Mouse (Mus musculus): ENCODE measurements around the gene Tbccd1. TPM values are rescaled to one million over a fixed set of nuclear protein-coding genes. Genes with fewer than 3 reads are reported as not detected.

The Tbccd1 gene
- polyA plus RNA-seq, 1 experiment from 2014 or later, result 20.7 TPM

- 70% methylated on average over 11 of the region's 11 CpGs for WGBS
- Histone ChIP-seq H3K9ac (replicated peaks; ENCODE audit: low read depth, low read length) (no peak overlapping the region), H3K27ac (ENCODE audit: low read depth, low read length) (no peak overlapping the region), H3K4me1 (ENCODE audit: control insufficient read depth, insufficient read depth, low read length) (no peaks in the 10 kb centered on the region), H3K9me3 (ENCODE audit: control insufficient read depth, low read length) (no peaks in the 10 kb centered on the region), H3K36me3 (ENCODE audit: control insufficient read depth, insufficient read depth, low read length) (0 out of 2 replicates have a peak, but pooled peaks cover 7% of the 10 kb centered on the region), H3K4me3 (ENCODE audit: low read depth, low read length) (no peak overlapping the region), H3K4me2 (ENCODE audit: low read depth, low read length) (no peak overlapping the region), H3K27me3 (ENCODE audit: control insufficient read depth, insufficient read depth, low read length) (no peaks in the 10 kb centered on the region)
- ATAC-seq (ENCODE audit: low read depth), result 0 out of 2 replicates have a peak, but pooled peaks have one; percentile 51
Measured at GRCm38 (mm10) chr16:22877660-22878390, 20.4 kb upstream of the Tbccd1 start.

GRCm38 (mm10) chr16:22876218-22877043, 19.0 kb upstream of the Tbccd1 start:
- Histone ChIP-seq H3K4me2 (ENCODE audit: low read depth, low read length) (no peak overlapping the region), H3K27ac (ENCODE audit: low read depth, low read length) (no peak overlapping the region), H3K9me3 (ENCODE audit: control insufficient read depth, low read length) (no peaks in the 10 kb centered on the region), H3K27me3 (ENCODE audit: control insufficient read depth, insufficient read depth, low read length) (no peaks in the 10 kb centered on the region), H3K4me3 (ENCODE audit: low read depth, low read length) (no peak overlapping the region), H3K36me3 (ENCODE audit: control insufficient read depth, insufficient read depth, low read length) (peaks cover 18% of the 10 kb centered on the region), H3K9ac (replicated peaks; ENCODE audit: low read depth, low read length) (no peak overlapping the region), H3K4me1 (ENCODE audit: control insufficient read depth, insufficient read depth, low read length) (no peaks in the 10 kb centered on the region)
- WGBS, result 57% methylated on average over 9 of the region's 9 CpGs
- ATAC-seq (ENCODE audit: low read depth), result no peak

- H3K36me3 ChIP-seq (ENCODE audit: control insufficient read depth, insufficient read depth, low read length), result peaks cover 47% of the 10 kb centered on the region
- H3K27ac ChIP-seq (ENCODE audit: low read depth, low read length), result no peak overlapping the region
- no peaks in the 10 kb centered on the region for H3K9me3 ChIP-seq (ENCODE audit: control insufficient read depth, low read length)
- H3K4me3 ChIP-seq (ENCODE audit: low read depth, low read length), result no peak overlapping the region
- WGBS, result 79% methylated on average over 4 of the region's 4 CpGs
- ATAC-seq (ENCODE audit: low read depth), result no peak
- H3K9ac ChIP-seq (replicated peaks; ENCODE audit: low read depth, low read length), result no peak overlapping the region
- no peak overlapping the region for H3K4me2 ChIP-seq (ENCODE audit: low read depth, low read length)
- H3K4me1 ChIP-seq (ENCODE audit: control insufficient read depth, insufficient read depth, low read length), result no peaks in the 10 kb centered on the region
- H3K27me3 ChIP-seq (ENCODE audit: control insufficient read depth, insufficient read depth, low read length), result no peaks in the 10 kb centered on the region
Measured at GRCm38 (mm10) chr16:22873369-22873768, 15.9 kb upstream of the Tbccd1 start.

GRCm38 (mm10) chr16:22872397-22872796, 14.9 kb upstream of the Tbccd1 start:
- Histone ChIP-seq H3K4me1 (ENCODE audit: control insufficient read depth, insufficient read depth, low read length) (no peaks in the 10 kb centered on the region), H3K4me3 (ENCODE audit: low read depth, low read length) (no peak overlapping the region), H3K36me3 (ENCODE audit: control insufficient read depth, insufficient read depth, low read length) (peaks cover 53% of the 10 kb centered on the region), H3K9me3 (ENCODE audit: control insufficient read depth, low read length) (no peaks in the 10 kb centered on the region), H3K4me2 (ENCODE audit: low read depth, low read length) (no peak overlapping the region), H3K9ac (replicated peaks; ENCODE audit: low read depth, low read length) (no peak overlapping the region), H3K27ac (ENCODE audit: low read depth, low read length) (no peak overlapping the region), H3K27me3 (ENCODE audit: control insufficient read depth, insufficient read depth, low read length) (no peaks in the 10 kb centered on the region)
- WGBS, result 92% methylated on average over 8 of the region's 8 CpGs
- no peak for ATAC-seq (ENCODE audit: low read depth)

GRCm38 (mm10) chr16:22856773-22857172, 696 bp downstream of the Tbccd1 start:
- ATAC-seq (ENCODE audit: low read depth), result no peak
- Histone ChIP-seq H3K36me3 (ENCODE audit: control insufficient read depth, insufficient read depth, low read length) (no peaks in the 10 kb centered on the region), H3K27me3 (ENCODE audit: control insufficient read depth, insufficient read depth, low read length) (no peaks in the 10 kb centered on the region), H3K9me3 (ENCODE audit: control insufficient read depth, low read length) (no peaks in the 10 kb centered on the region), H3K4me3 (ENCODE audit: low read depth, low read length) (peak overlapping the region; percentile 85), H3K9ac (replicated peaks; ENCODE audit: low read depth, low read length) (peak overlapping the region; percentile 21; the same call in 1 of the 2 replicates), H3K4me2 (ENCODE audit: low read depth, low read length) (peak overlapping the region; percentile 62), H3K27ac (ENCODE audit: low read depth, low read length) (peak overlapping the region; percentile 78; the same call in 1 of the 2 replicates), H3K4me1 (ENCODE audit: control insufficient read depth, insufficient read depth, low read length) (peaks cover 12% of the 10 kb centered on the region)
- 17% methylated on average over 9 of the region's 9 CpGs for WGBS

- Histone ChIP-seq H3K4me3 (ENCODE audit: low read depth, low read length) (no peak overlapping the region), H3K27ac (ENCODE audit: low read depth, low read length) (no peak overlapping the region), H3K4me1 (ENCODE audit: control insufficient read depth, insufficient read depth, low read length) (peaks cover 5% of the 10 kb centered on the region), H3K9ac (replicated peaks; ENCODE audit: low read depth, low read length) (no peak overlapping the region), H3K9me3 (ENCODE audit: control insufficient read depth, low read length) (no peaks in the 10 kb centered on the region), H3K27me3 (ENCODE audit: control insufficient read depth, insufficient read depth, low read length) (no peaks in the 10 kb centered on the region), H3K36me3 (ENCODE audit: control insufficient read depth, insufficient read depth, low read length) (no peaks in the 10 kb centered on the region), H3K4me2 (ENCODE audit: low read depth, low read length) (no peak overlapping the region)
- WGBS, result 96% methylated on average over 4 of the region's 4 CpGs
- no peak for ATAC-seq (ENCODE audit: low read depth)
Measured at GRCm38 (mm10) chr16:22852709-22853108, 4.8 kb downstream of the Tbccd1 start.

- 94% methylated on average over 1 of the region's 1 CpGs for WGBS
- Histone ChIP-seq H3K4me2 (ENCODE audit: low read depth, low read length) (no peak overlapping the region), H3K27me3 (ENCODE audit: control insufficient read depth, insufficient read depth, low read length) (no peaks in the 10 kb centered on the region), H3K27ac (ENCODE audit: low read depth, low read length) (no peak overlapping the region), H3K9ac (replicated peaks; ENCODE audit: low read depth, low read length) (no peak overlapping the region), H3K36me3 (ENCODE audit: control insufficient read depth, insufficient read depth, low read length) (no peaks in the 10 kb centered on the region), H3K9me3 (ENCODE audit: control insufficient read depth, low read length) (no peaks in the 10 kb centered on the region), H3K4me3 (ENCODE audit: low read depth, low read length) (no peak overlapping the region), H3K4me1 (ENCODE audit: control insufficient read depth, insufficient read depth, low read length) (no peaks in the 10 kb centered on the region)
- ATAC-seq (ENCODE audit: low read depth), result no peak
Measured at GRCm38 (mm10) chr16:22848331-22848730, 9.1 kb downstream of the Tbccd1 start.

- no peak overlapping the region for H3K9ac ChIP-seq (replicated peaks; ENCODE audit: low read depth, low read length)
- no peak for ATAC-seq (ENCODE audit: low read depth)
- no peak overlapping the region for H3K4me3 ChIP-seq (ENCODE audit: low read depth, low read length)
Measured at GRCm38 (mm10) chr16:22847686-22848085, 9.8 kb downstream of the Tbccd1 start.

GRCm38 (mm10) chr16:22845481-22845880, 12.0 kb downstream of the Tbccd1 start:
- WGBS, result 92% methylated on average over 4 of the region's 4 CpGs
- H3K36me3 ChIP-seq (ENCODE audit: control insufficient read depth, insufficient read depth, low read length), result 0 out of 2 replicates have a peak, but pooled peaks cover 3% of the 10 kb centered on the region
- no peak for ATAC-seq (ENCODE audit: low read depth)
- no peaks in the 10 kb centered on the region for H3K9me3 ChIP-seq (ENCODE audit: control insufficient read depth, low read length)
- no peak overlapping the region for H3K27ac ChIP-seq (ENCODE audit: low read depth, low read length)
- H3K4me3 ChIP-seq (ENCODE audit: low read depth, low read length), result no peak overlapping the region
- no peaks in the 10 kb centered on the region for H3K4me1 ChIP-seq (ENCODE audit: control insufficient read depth, insufficient read depth, low read length)
- H3K9ac ChIP-seq (replicated peaks; ENCODE audit: low read depth, low read length), result no peak overlapping the region
- no peak overlapping the region for H3K4me2 ChIP-seq (ENCODE audit: low read depth, low read length)
- no peaks in the 10 kb centered on the region for H3K27me3 ChIP-seq (ENCODE audit: control insufficient read depth, insufficient read depth, low read length)

More at GRCm38 (mm10) chr16:22847686-22848085, 9.8 kb downstream of the Tbccd1 start:
- H3K4me2 ChIP-seq (ENCODE audit: low read depth, low read length), result no peak overlapping the region
- no peaks in the 10 kb centered on the region for H3K9me3 ChIP-seq (ENCODE audit: control insufficient read depth, low read length)
- H3K4me1 ChIP-seq (ENCODE audit: control insufficient read depth, insufficient read depth, low read length), result no peaks in the 10 kb centered on the region
- H3K27me3 ChIP-seq (ENCODE audit: control insufficient read depth, insufficient read depth, low read length), result no peaks in the 10 kb centered on the region
- H3K27ac ChIP-seq (ENCODE audit: low read depth, low read length), result no peak overlapping the region
- no peaks in the 10 kb centered on the region for H3K36me3 ChIP-seq (ENCODE audit: control insufficient read depth, insufficient read depth, low read length)
- 93% methylated on average over 1 of the region's 1 CpGs for WGBS

All from neural tube, embryonic 14.5 days (tissue).